Mouse (Mus musculus): ENCODE data around the gene Mlip. TPM values are rescaled to one million over a fixed set of nuclear protein-coding genes. Genes with fewer than 3 reads are reported as not detected.

Gene Mlip
- polyA plus RNA-seq, 1 experiment from 2014 or later: 113 TPM

DNA sequence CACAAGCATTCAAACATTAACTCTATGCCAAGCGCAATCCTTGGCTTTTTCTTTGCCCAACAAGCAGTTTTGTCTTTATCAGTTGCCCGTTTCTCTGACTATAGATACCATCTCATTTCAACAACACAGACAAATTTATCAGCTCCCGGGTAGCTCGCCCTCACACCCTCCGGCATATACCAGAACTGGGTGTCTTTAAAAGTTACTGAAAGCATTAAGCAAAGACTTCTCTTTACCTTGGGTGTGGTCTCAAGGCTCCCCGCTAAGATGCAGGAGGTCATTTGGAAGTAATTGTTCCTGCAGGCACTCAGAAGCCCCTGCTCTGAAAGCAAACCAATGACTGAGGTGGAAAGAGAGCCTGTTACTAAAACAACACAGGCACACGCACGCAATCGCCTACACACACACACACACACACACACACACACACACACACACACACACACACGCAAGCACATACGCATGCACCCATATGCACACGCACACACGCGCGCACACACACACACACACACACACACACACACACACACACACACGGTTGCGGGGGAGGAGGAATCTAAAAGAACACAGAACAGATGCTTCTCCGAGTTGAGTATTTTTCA lies 101.2 kb downstream of the Mlip start:
- H3K27me3 ChIP-seq (ENCODE audit: control insufficient read depth, insufficient read depth, low read length): no peaks in the 10 kb centered on the region
- H3K4me1 ChIP-seq (ENCODE audit: control insufficient read depth in 2 of 2, insufficient read depth in 2 of 2, low read length in 2 of 2): no peaks in the 10 kb centered on the region; a peak in 1 of 4 replicates
- no peak overlapping the region for H3K4me2 ChIP-seq (ENCODE audit: low read length)
- H3K4me3 ChIP-seq (ENCODE audit: control insufficient read depth in 1 of 2, insufficient read depth in 1 of 2, low read depth in 1 of 2, low read length in 2 of 2): no peak overlapping the region
- 85% methylated on average over 18 of the region's 18 CpGs for WGBS
- no peak overlapping the region for H3K9ac ChIP-seq (ENCODE audit: low read length)
- H3K36me3 ChIP-seq (ENCODE audit: control insufficient read depth, insufficient read depth, low read length): peaks cover 5% of the 10 kb centered on the region; the same call in 1 of the 2 replicates
- ATAC-seq (ENCODE audit: insufficient number of reproducible peaks, insufficient read depth, low FRiP score, low read depth): no peak
- H3K9me3 ChIP-seq (ENCODE audit: control insufficient read depth, low read length): 0 out of 2 replicates have a peak, but pooled peaks cover 3% of the 10 kb centered on the region
- H3K27ac ChIP-seq (replicated peaks in 1 of 2; ENCODE audit: control insufficient read depth in 1 of 2, insufficient read depth in 1 of 2, low read depth in 2 of 2, low read length in 2 of 2): no peak overlapping the region

DNA sequence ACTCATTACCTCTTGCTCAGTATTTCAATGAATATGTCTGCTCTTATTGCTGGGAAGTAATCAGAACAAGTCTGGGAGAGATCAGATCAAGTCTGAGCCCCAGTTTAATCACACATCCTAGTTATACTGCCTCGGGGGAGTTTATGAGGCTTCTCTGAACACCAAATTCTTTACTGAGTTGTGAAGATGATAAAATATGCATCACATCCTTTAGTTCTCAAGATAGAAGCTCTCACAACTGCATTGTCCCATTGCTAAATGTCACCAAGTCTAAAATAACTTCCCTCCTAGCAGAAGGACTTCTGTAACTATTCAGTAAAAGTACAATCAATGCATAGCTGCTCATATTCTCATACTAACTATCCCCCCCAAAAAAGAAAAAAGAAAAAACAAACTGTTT lies 154.5 kb downstream of the Mlip start:
- H3K4me1 ChIP-seq (ENCODE audit: control insufficient read depth in 2 of 2, insufficient read depth in 2 of 2, low read length in 2 of 2): 0 out of 4 replicates have a peak, but pooled peaks cover 0 to 2% of the 10 kb centered on the region in 2 experiments
- H3K27me3 ChIP-seq (ENCODE audit: control insufficient read depth, insufficient read depth, low read length): no peaks in the 10 kb centered on the region
- H3K36me3 ChIP-seq (ENCODE audit: control insufficient read depth, insufficient read depth, low read length): no peaks in the 10 kb centered on the region
- no peak overlapping the region for H3K9ac ChIP-seq (ENCODE audit: low read length)
- no peaks in the 10 kb centered on the region for H3K9me3 ChIP-seq (ENCODE audit: control insufficient read depth, low read length)
- no peak overlapping the region for H3K4me3 ChIP-seq (ENCODE audit: control insufficient read depth in 1 of 2, insufficient read depth in 1 of 2, low read depth in 1 of 2, low read length in 2 of 2)
- ATAC-seq (ENCODE audit: insufficient number of reproducible peaks, insufficient read depth, low FRiP score, low read depth): no peak
- H3K27ac ChIP-seq (replicated peaks in 1 of 2; ENCODE audit: control insufficient read depth in 1 of 2, insufficient read depth in 1 of 2, low read depth in 2 of 2, low read length in 2 of 2): no peak overlapping the region
- 21% methylated on average over 1 of the region's 1 CpGs for WGBS
- H3K4me2 ChIP-seq (ENCODE audit: low read length): no peak overlapping the region

DNA sequence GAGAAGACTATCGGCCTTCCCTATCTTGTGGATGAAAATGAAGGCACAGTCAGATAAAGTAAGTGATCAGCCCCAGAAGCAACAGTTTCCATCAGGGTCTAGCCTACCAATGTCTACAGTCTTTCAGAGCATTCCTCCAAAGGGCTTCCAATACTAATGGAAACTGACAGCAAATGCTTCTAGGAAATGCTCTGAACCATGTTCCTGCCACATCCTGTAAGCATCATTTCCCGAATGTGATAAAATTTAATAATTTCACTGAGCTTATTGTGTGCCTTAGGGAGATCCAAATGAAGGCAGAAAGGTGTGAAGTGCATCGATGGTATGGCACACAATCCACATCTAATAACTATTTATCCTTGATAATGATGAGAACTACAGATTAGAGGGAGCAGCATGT lies 173.3 kb downstream of the Mlip start:
- no peak overlapping the region for H3K27ac ChIP-seq (replicated peaks in 1 of 2; ENCODE audit: control insufficient read depth in 1 of 2, insufficient read depth in 1 of 2, low read depth in 2 of 2, low read length in 2 of 2)
- H3K9me3 ChIP-seq (ENCODE audit: control insufficient read depth, low read length): no peaks in the 10 kb centered on the region
- WGBS: 83% methylated on average over 3 of the region's 3 CpGs
- ATAC-seq (ENCODE audit: insufficient number of reproducible peaks, insufficient read depth, low FRiP score, low read depth): no peak
- H3K4me3 ChIP-seq (ENCODE audit: control insufficient read depth in 1 of 2, insufficient read depth in 1 of 2, low read depth in 1 of 2, low read length in 2 of 2): no peak overlapping the region
- no peak overlapping the region for H3K9ac ChIP-seq (ENCODE audit: low read length)
- no peak overlapping the region for H3K4me2 ChIP-seq (ENCODE audit: low read length)
- 0 out of 2 replicates have a peak, but pooled peaks cover 7% of the 10 kb centered on the region for H3K36me3 ChIP-seq (ENCODE audit: control insufficient read depth, insufficient read depth, low read length)
- H3K4me1 ChIP-seq (ENCODE audit: control insufficient read depth in 2 of 2, insufficient read depth in 2 of 2, low read length in 2 of 2): no peaks in the 10 kb centered on the region
- H3K27me3 ChIP-seq (ENCODE audit: control insufficient read depth, insufficient read depth, low read length): no peaks in the 10 kb centered on the region

DNA sequence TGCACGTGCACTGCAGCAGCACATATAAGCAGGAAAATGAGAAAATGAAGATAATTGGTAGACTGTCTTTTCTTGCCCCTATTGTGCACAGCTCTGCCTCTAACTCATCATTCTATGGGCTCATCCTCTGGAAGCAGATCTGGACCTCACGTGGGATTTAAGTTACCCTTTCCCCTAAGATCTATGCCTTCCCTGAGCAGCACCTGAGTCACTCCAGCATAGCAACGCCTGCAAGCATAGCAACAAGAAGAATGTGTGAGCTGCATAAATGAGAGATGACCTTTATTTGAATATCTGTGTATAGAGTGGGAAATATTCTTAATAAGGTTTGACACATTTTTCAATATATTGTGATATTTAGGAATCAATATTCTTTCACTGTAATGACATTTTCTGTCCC lies 176.9 kb downstream of the Mlip start:
- no peak overlapping the region for H3K4me3 ChIP-seq (ENCODE audit: control insufficient read depth in 1 of 2, insufficient read depth in 1 of 2, low read depth in 1 of 2, low read length in 2 of 2)
- 0 out of 2 replicates have a peak, but pooled peaks cover 10% of the 10 kb centered on the region for H3K36me3 ChIP-seq (ENCODE audit: control insufficient read depth, insufficient read depth, low read length)
- no peak for ATAC-seq (ENCODE audit: insufficient number of reproducible peaks, insufficient read depth, low FRiP score, low read depth)
- H3K4me2 ChIP-seq (ENCODE audit: low read length): no peak overlapping the region
- no peak overlapping the region for H3K9ac ChIP-seq (ENCODE audit: low read length)
- H3K4me1 ChIP-seq (ENCODE audit: control insufficient read depth in 2 of 2, insufficient read depth in 2 of 2, low read length in 2 of 2): no peaks in the 10 kb centered on the region
- H3K27ac ChIP-seq (replicated peaks in 1 of 2; ENCODE audit: control insufficient read depth in 1 of 2, insufficient read depth in 1 of 2, low read depth in 2 of 2, low read length in 2 of 2): no peak overlapping the region
- H3K9me3 ChIP-seq (ENCODE audit: control insufficient read depth, low read length): no peaks in the 10 kb centered on the region
- WGBS: 81% methylated on average over 3 of the region's 3 CpGs
- no peaks in the 10 kb centered on the region for H3K27me3 ChIP-seq (ENCODE audit: control insufficient read depth, insufficient read depth, low read length)

DNA sequence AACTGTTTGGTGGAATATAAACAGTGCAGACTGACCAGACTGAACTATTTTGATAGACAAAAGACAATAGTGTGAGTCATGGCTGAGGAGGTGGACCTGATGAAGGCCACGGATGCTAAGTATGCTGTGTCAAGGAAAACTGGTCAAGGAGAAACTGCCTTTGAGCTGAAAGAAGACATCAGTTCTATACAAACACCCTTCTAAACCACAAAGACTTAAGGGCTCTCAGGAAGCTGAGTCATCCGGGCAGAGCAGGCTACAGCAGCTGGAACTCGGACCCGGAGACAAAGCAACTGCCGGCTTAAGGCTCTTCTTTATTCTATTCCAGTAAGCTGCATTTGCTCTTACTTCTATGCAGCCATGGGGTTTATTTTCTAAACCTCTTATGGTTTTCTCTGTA lies 180.7 kb downstream of the Mlip start:
- H3K36me3 ChIP-seq (ENCODE audit: control insufficient read depth, insufficient read depth, low read length): 0 out of 2 replicates have a peak, but pooled peaks cover 7% of the 10 kb centered on the region
- H3K4me1 ChIP-seq (ENCODE audit: control insufficient read depth in 2 of 2, insufficient read depth in 2 of 2, low read length in 2 of 2): no peaks in the 10 kb centered on the region
- no peaks in the 10 kb centered on the region for H3K27me3 ChIP-seq (ENCODE audit: control insufficient read depth, insufficient read depth, low read length)
- H3K27ac ChIP-seq (replicated peaks in 1 of 2; ENCODE audit: control insufficient read depth in 1 of 2, insufficient read depth in 1 of 2, low read depth in 2 of 2, low read length in 2 of 2): no peak overlapping the region
- 71% methylated on average over 5 of the region's 5 CpGs for WGBS
- no peaks in the 10 kb centered on the region for H3K9me3 ChIP-seq (ENCODE audit: control insufficient read depth, low read length)
- no peak overlapping the region for H3K9ac ChIP-seq (ENCODE audit: low read length)
- ATAC-seq (ENCODE audit: insufficient number of reproducible peaks, insufficient read depth, low FRiP score, low read depth): no peak
- no peak overlapping the region for H3K4me3 ChIP-seq (ENCODE audit: control insufficient read depth in 1 of 2, insufficient read depth in 1 of 2, low read depth in 1 of 2, low read length in 2 of 2)
- H3K4me2 ChIP-seq (ENCODE audit: low read length): no peak overlapping the region

DNA sequence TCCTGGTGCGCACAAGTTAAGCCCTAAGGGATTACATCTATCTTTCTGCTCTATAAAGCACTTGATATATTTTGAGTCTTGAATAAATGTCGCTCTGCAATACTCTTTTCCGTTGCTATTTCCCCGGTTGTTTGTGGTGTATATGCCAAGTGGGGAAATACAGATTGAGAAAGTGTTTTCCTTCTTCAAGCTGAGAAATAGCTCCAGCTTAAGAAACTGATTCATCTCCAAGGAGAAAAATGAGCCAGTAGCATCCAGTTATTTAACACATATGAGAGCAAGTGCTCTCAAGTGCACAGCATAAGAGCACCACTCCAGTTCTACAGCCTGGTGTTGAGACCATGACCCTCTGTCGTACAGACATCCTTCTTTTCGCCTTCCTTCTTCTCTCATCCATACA lies 186.9 kb downstream of the Mlip start:
- no peak overlapping the region for H3K27ac ChIP-seq (replicated peaks in 1 of 2; ENCODE audit: control insufficient read depth in 1 of 2, insufficient read depth in 1 of 2, low read depth in 2 of 2, low read length in 2 of 2)
- 86% methylated on average over 6 of the region's 6 CpGs for WGBS
- H3K36me3 ChIP-seq (ENCODE audit: control insufficient read depth, insufficient read depth, low read length): 0 out of 2 replicates have a peak, but pooled peaks cover 3% of the 10 kb centered on the region
- ATAC-seq (ENCODE audit: insufficient number of reproducible peaks, insufficient read depth, low FRiP score, low read depth): no peak
- H3K9ac ChIP-seq (ENCODE audit: low read length): no peak overlapping the region
- no peaks in the 10 kb centered on the region for H3K4me1 ChIP-seq (ENCODE audit: control insufficient read depth in 2 of 2, insufficient read depth in 2 of 2, low read length in 2 of 2)
- no peak overlapping the region for H3K4me2 ChIP-seq (ENCODE audit: low read length)
- no peaks in the 10 kb centered on the region for H3K27me3 ChIP-seq (ENCODE audit: control insufficient read depth, insufficient read depth, low read length)
- no peaks in the 10 kb centered on the region for H3K9me3 ChIP-seq (ENCODE audit: control insufficient read depth, low read length)
- H3K4me3 ChIP-seq (ENCODE audit: control insufficient read depth in 1 of 2, insufficient read depth in 1 of 2, low read depth in 1 of 2, low read length in 2 of 2): no peak overlapping the region

DNA sequence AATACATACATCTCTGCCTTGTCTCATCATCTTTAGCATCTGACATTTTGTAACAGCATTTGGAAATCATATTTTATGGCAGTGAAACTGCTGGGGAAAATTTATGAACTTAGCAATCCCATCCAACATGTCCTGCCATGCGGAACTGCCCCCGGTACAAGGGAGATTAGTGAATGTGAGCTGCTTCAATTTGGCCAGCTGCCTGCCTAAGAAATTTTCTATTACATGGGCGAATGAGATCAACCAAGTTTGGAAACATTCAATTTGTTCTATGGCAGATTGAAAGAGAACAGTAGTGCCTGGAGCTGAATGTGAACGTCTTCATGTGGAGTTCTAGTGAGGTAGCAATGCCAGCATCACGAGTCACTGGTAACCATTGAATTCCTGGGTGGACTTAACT lies 191.0 kb downstream of the Mlip start:
- H3K4me3 ChIP-seq (ENCODE audit: control insufficient read depth in 1 of 2, insufficient read depth in 1 of 2, low read depth in 1 of 2, low read length in 2 of 2): no peak overlapping the region
- H3K27me3 ChIP-seq (ENCODE audit: control insufficient read depth, insufficient read depth, low read length): no peaks in the 10 kb centered on the region
- H3K9me3 ChIP-seq (ENCODE audit: control insufficient read depth, low read length): no peaks in the 10 kb centered on the region
- 81% methylated on average over 5 of the region's 5 CpGs for WGBS
- H3K27ac ChIP-seq (replicated peaks in 1 of 2; ENCODE audit: control insufficient read depth in 1 of 2, insufficient read depth in 1 of 2, low read depth in 2 of 2, low read length in 2 of 2): no peak overlapping the region
- H3K4me1 ChIP-seq (ENCODE audit: control insufficient read depth in 2 of 2, insufficient read depth in 2 of 2, low read length in 2 of 2): no peaks in the 10 kb centered on the region
- no peak for ATAC-seq (ENCODE audit: insufficient number of reproducible peaks, insufficient read depth, low FRiP score, low read depth)
- H3K36me3 ChIP-seq (ENCODE audit: control insufficient read depth, insufficient read depth, low read length): peaks cover 7% of the 10 kb centered on the region; the same call in 1 of the 2 replicates
- H3K9ac ChIP-seq (ENCODE audit: low read length): no peak overlapping the region
- no peak overlapping the region for H3K4me2 ChIP-seq (ENCODE audit: low read length)

Measured in heart, embryonic 14.5 days (tissue).